Mouse (Mus musculus) cerebellum, adult 11 months (tissue): Measurements from ENCODE around the gene Tex13a.

Source experiments
- DNase-seq: peaks from one replicate; pipeline ENCODE4 v3.0.0; 2022

Tex13a gene

DNA sequence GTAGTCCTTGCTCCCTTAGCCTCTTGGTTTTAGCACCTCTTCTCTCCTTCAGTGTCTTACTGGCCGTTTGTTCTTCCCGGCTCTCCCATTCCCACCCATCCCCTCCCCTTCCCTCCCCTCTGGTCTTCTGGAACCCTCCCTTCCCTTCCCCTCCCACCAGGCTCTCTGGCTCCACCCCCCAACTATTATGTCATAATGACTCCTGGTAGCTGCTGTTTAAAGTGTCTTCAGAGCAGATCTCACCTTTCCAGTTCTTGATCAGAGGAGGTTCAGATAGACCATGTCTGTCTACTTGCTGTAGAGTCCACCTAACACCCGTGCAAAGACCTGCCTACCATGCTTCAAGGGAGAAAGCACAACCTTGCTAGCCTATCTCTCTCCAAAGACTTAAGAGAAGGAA, at the start of gene Tex13a:
Gene Tex13a, minus strand, starts transcription at position 101 of the 400 bp plus-strand sequence.
- DNase-seq, result no peak

GRCm38 (mm10) chrX:138234626-138235025, 25.2 kb upstream of the Tex13a start:
- DNase-seq, result no peak

DNA sequence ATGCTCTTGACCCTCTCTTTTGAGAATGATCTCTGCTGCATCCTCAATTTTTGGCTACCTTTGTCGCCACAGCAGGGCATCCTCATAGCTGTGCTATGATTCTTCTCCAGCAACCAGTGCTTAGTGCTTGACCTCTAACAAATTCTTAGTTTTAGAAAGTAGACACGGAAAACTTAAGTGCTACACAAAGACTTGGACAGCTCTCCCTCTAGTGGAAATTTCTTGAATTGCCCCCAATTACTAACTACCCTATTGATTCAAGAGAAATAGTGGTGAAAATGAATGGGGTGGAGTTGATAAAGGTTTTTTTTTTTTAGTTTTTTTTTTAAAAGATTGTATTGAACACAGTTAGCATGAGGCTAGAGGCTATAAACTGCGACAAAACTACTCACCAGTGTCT, 39.2 kb downstream of the Tex13a start:
- no peak for DNase-seq
